Mouse (Mus musculus) intestine, embryonic 16.5 days (tissue): ENCODE results near the gene Gm44790. TPM values are rescaled to one million over a fixed set of nuclear protein-coding genes. Genes with fewer than 3 reads are reported as not detected.

Experiments used
- ATAC-seq: fragments of 200-750 bp; cut with Nextera tagmentation; 2 replicates; pipeline ENCODE4 v1.8.0; 2017; ENCODE audit warnings: moderate TSS enrichment, moderate library complexity
- H3K27ac ChIP-seq: fragments of 300-500 bp; sonication (generic); 2 replicates; pipeline ENCODE4 v1.5.1; 2014; ENCODE audit warnings: mild to moderate bottlenecking, low read length
- H3K27me3 ChIP-seq: fragments of 300-500 bp; sonication (generic); replicated peaks from 2 replicates; pipeline ENCODE4 v1.6.1; 2014; ENCODE audit warnings: low read length, control low read depth, mixed read lengths; ENCODE audit not compliant: control insufficient read depth, insufficient read depth
- H3K36me3 ChIP-seq: fragments of 300-500 bp; sonication (generic); 2 replicates; pipeline ENCODE4 v1.6.1; 2014; ENCODE audit warnings: low read length, control low read depth; ENCODE audit not compliant: control insufficient read depth, insufficient read depth
- H3K4me1 ChIP-seq: fragments of 300-500 bp; sonication (generic); 2 replicates; pipeline ENCODE4 v1.6.1; 2014; ENCODE audit warnings: low read length, control low read depth, mixed read lengths; ENCODE audit not compliant: control insufficient read depth, insufficient read depth
- H3K4me2 ChIP-seq: fragments of 300-500 bp; sonication (generic); 2 replicates; pipeline ENCODE4 v1.6.1; 2014; ENCODE audit warnings: low read depth, low read length, control low read depth
- H3K4me3 ChIP-seq: fragments of 300-500 bp; sonication (generic); 2 replicates; pipeline ENCODE4 v1.5.1; 2014; ENCODE audit warnings: mild to moderate bottlenecking, low read length
- H3K9ac ChIP-seq: fragments of 300-500 bp; sonication (generic); 2 replicates; pipeline ENCODE4 v1.6.1; 2014; ENCODE audit warnings: low read depth, low read length
- H3K9me3 ChIP-seq: fragments of 300-500 bp; sonication (generic); 2 replicates; pipeline ENCODE4 v1.6.1; 2016; ENCODE audit warnings: low read length, control low read depth; ENCODE audit not compliant: control insufficient read depth
- WGBS: fragments of 180-500 bp; shearing (Covaris S2); extraction: QIAGEN DNeasy Blood & Tissue Kit; methylation state at CpG from one replicate; pipeline ENCODE4 v1.1.7; 2014; 5-methylcytosine and 5-hydroxymethylcytosine counted together
- polyA plus RNA-seq: library from polyadenylated mRNA; unstranded; fragments of >200 nt; fragmentation: Nextera tagmentation; extraction: Ambion mirVana; gene quantifications from 2 replicates; pipeline ENCODE4 v1.2.1, GENCODE M21; 2015

The Gm44790 gene
- polyA plus RNA-seq, 1 experiment from 2014 or later, result not detected

DNA sequence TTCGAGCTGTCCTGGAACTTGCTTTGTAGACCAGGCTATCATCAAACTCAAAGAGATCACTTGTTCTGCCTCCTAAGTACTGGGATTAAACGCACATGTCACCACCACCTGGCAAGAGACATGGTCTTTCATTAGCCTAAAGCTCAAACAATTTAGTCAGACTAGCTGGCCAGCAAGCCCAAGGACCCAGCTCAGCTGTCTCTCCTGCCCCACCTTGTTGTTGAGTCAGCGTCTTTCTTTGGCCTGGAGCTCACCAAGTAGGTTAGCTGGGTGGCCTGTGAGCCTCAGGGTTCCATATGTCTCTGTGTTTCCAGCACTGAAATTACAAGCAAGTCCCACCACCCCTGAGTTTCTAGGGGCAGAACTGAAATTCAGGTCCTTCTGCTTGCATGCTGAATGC is 36.6 kb downstream of the Gm44790 start:
- H3K4me2 ChIP-seq, result no peak overlapping the region
- ATAC-seq, result no peak
- no peaks in the 10 kb centered on the region for H3K4me1 ChIP-seq
- 91% methylated on average over 3 of the region's 3 CpGs for WGBS
- no peaks in the 10 kb centered on the region for H3K9me3 ChIP-seq
- no peaks in the 10 kb centered on the region for H3K27me3 ChIP-seq
- no peak overlapping the region for H3K4me3 ChIP-seq
- no peak overlapping the region for H3K27ac ChIP-seq
- peaks cover 14% of the 10 kb centered on the region; the same call in 1 of the 2 replicates for H3K36me3 ChIP-seq
- no peak overlapping the region for H3K9ac ChIP-seq

DNA sequence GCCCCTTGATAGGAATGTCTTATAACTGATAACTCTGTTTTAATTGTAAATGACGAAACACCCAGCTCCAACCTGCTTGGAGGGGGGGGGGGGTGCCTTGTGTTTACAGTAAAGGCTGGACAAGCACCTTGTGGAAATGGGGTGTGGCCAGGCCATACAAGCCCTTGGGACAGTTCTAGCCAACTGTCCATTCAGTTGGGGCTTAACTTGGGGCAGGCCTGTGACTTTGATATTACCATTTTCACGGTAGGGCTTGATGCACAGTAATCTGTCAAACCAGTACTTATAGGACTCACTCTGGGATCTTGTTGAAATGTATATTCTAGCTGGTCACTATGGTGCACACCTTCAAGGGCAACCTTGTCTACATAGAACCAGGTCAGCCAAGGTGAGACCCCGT is 44.9 kb downstream of the Gm44790 start:
- WGBS, result 89% methylated on average over 3 of the region's 3 CpGs
- Histone ChIP-seq H3K27me3 (no peaks in the 10 kb centered on the region), H3K4me2 (peak overlapping the region; percentile 53), H3K4me3 (no peak overlapping the region; the same call in 1 of the 2 replicates), H3K4me1 (peaks cover 9% of the 10 kb centered on the region), H3K27ac (peak overlapping the region; percentile 57), H3K36me3 (no peaks in the 10 kb centered on the region), H3K9me3 (no peaks in the 10 kb centered on the region), H3K9ac (peak overlapping the region; percentile 56)
- no peak for ATAC-seq

DNA sequence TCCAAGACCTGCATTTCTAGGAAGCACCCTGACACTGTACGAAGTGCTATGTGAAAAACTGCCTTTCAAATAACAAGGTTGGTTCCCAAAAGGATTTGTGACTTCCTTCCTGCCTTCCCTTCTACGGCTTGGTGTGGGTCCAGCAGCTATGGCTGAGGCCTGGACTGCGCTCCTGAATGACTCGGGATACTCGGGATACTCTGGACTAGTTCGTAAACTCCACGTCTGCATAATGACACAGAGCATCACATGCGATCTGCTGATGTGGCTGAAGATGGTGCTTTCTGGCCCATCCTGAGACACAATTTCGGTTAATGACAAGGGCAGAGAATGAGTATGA is 45.3 kb downstream of the Gm44790 start:
- Histone ChIP-seq H3K9ac (peak overlapping the region; percentile 56), H3K27ac (peak overlapping the region; percentile 57), H3K27me3 (no peaks in the 10 kb centered on the region), H3K4me1 (peaks cover 9% of the 10 kb centered on the region), H3K4me3 (peak overlapping the region; percentile 38), H3K4me2 (peak overlapping the region; percentile 53), H3K9me3 (no peaks in the 10 kb centered on the region), H3K36me3 (no peaks in the 10 kb centered on the region)
- ATAC-seq, result peak; percentile 43
- 15% methylated on average over 9 of the region's 9 CpGs for WGBS

DNA sequence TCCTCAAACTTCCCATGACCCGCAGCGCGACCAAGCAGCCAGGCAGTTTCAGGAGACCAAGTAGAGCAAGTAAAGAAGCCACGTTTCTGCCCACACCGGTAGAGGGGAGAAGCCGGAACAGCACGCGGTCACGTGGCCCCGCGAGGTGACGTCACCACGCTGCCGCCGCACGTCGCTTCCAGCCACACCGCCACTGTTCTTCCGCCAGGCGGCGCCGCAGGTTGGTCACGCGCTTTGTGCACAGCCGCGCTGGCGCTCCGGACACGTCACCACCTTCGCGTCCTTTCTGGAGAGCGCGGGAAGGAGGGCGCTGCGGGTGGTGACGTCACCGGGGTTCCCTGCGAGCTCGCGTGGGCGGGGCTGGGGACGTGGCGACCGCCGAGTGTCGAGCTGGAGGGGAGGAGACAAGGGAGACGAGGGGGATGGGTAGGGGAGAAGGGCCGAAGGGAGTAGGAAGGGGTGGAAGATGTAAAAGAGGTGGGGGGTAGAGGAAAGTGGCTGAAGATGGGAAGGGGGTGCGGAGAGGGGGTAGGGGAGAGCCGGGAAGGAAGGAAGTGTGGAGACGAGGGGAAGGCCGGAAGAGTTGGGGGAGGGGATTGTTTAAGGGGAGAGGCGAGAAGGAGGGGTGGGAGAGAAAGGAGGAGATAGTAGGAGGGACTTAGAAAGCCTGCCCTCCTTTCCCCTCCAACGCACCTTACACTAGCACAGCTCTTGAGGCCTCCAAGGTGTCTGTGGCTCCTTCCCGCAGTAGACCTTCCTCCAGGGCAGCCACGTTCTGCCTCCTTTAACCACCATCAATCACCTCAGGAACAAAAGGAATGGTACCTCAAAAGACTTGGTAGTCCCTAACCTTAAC is 45.9 kb downstream of the Gm44790 start:
- Histone ChIP-seq H3K9me3 (no peaks in the 10 kb centered on the region), H3K36me3 (no peaks in the 10 kb centered on the region), H3K4me3 (peak overlapping the region; percentile 38), H3K27me3 (no peaks in the 10 kb centered on the region), H3K27ac (peak overlapping the region; percentile 89), H3K9ac (peak overlapping the region; percentile 73), H3K4me2 (peak overlapping the region; percentile 60), H3K4me1 (peaks cover 11% of the 10 kb centered on the region)
- peak; percentile 94 for ATAC-seq
- WGBS, result 0% methylated on average over 56 of the region's 56 CpGs

DNA sequence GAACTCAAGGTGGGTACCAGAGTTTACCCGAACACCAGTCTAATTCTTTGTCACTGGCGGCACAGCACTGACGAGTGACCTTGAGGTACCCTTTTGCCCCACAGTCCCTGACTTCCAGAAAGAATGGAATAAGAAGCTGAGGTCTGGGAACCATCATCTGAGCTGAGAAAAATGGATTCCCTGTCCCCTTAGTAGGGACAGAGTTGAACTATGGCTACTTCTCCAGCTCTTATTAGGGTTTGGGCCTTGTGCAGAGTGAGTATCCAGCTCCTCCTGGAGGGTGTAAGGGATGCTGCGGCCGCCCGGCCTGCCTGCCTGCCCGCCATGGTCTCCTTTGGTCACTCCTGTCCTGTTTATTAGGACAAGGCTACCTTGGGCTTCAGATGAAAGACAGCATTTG is 46.6 kb downstream of the Gm44790 start:
- Histone ChIP-seq H3K9me3 (no peaks in the 10 kb centered on the region), H3K4me3 (peak overlapping the region; percentile 38), H3K27ac (peak overlapping the region; percentile 89), H3K27me3 (no peaks in the 10 kb centered on the region), H3K36me3 (no peaks in the 10 kb centered on the region), H3K4me1 (peaks cover 16% of the 10 kb centered on the region), H3K9ac (peak overlapping the region; percentile 73), H3K4me2 (peak overlapping the region; percentile 60)
- peak; percentile 6; the same call in 1 of the 2 replicates for ATAC-seq
- WGBS, result 43% methylated on average over 7 of the region's 7 CpGs

DNA sequence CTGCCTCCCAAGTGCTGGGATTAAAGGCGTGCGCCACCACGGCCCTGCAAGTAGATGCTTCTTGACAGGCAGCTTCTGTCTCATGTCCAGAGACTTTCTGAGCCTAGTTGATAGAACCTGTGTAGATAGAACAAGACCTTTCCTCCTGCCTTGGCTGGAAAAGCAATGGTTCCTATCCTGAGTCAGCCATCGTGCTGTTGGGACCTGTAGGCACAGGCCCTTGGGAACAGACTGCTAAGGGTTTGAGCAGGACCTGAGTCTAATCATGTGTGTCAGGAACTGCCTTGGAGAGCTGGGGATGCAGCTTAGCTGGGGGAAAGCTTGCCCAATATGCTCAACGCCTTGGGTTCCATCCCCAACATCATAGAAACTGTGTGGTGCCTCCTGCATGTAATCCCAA is 47.6 kb downstream of the Gm44790 start:
- Histone ChIP-seq H3K4me1 (peaks cover 21% of the 10 kb centered on the region), H3K9ac (no peak overlapping the region), H3K27ac (no peak overlapping the region), H3K9me3 (no peaks in the 10 kb centered on the region), H3K36me3 (no peaks in the 10 kb centered on the region), H3K4me3 (no peak overlapping the region), H3K27me3 (no peaks in the 10 kb centered on the region), H3K4me2 (no peak overlapping the region)
- no peak for ATAC-seq
- 94% methylated on average over 5 of the region's 5 CpGs for WGBS

DNA sequence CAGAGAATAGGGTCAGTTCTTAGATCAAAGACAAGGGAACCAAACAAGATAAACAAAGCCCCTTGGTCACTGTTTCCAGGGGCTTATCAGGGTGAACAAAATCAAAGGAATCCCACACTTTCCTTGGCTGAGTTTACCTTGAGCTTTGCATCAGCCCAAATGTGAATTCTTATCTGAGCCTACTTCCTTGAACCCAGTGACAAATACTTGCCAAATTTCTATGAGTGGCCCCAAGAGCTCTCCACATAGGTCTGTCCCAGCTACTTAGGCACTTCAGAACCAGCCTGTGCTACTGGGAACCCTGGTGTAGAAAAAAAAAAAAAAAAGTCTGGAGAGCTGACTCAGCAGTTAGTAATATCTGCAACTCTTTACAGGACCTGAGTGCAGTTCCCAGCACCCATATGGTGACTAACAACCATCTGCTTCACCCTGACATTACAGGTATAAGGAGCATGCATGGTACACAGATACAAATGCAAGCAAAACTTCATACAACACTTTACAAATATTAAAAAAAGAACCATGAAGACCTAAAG is 48.3 kb downstream of the Gm44790 start:
- H3K27ac ChIP-seq, result no peak overlapping the region
- no peak for ATAC-seq
- no peak overlapping the region for H3K4me2 ChIP-seq
- no peak overlapping the region for H3K4me3 ChIP-seq
- H3K27me3 ChIP-seq, result no peaks in the 10 kb centered on the region
- no peak overlapping the region for H3K9ac ChIP-seq
- H3K36me3 ChIP-seq, result no peaks in the 10 kb centered on the region
- H3K4me1 ChIP-seq, result peaks cover 27% of the 10 kb centered on the region
- no peaks in the 10 kb centered on the region for H3K9me3 ChIP-seq

DNA sequence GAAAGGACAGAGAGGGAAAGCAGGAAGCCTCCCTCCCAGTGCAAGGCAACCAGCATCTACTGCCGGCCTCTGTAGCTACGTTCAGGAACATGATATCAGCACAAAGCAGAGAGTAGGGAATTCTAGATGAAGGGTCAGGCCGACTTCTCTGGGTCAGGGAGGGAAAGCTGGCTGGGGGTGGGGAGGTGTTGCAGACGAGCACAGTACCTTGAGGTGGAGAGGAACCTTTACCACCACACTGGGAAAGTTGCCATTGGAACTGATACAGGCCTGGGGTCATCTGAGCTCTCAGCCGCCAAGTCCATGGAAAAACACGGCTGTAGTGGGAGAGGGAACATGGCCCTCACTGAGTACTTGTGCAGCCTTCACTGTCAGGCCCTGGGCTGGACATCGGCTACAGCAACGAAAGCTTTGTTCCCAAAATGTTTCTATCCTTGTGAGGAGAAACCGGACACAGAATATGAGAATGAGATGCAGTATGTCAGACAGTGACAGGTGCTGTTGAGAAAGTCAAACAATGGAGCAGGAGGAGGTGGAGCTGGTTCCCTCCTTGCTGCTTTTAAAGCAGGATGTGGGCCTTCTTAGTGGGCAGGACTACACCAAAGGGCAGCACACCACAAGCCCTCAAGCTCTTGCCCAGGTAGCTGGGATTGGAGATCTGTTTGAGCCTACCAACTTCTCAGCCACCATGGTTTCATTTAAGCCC is 49.2 kb downstream of the Gm44790 start:
- Histone ChIP-seq H3K9ac (0 out of 2 replicates have a peak overlapping the region, but pooled peaks have one; percentile 9), H3K27ac (peak overlapping the region; percentile 42), H3K4me2 (no peak overlapping the region), H3K4me1 (peaks cover 30% of the 10 kb centered on the region), H3K27me3 (no peaks in the 10 kb centered on the region), H3K36me3 (no peaks in the 10 kb centered on the region), H3K9me3 (no peaks in the 10 kb centered on the region), H3K4me3 (no peak overlapping the region)
- ATAC-seq, result no peak
- 71% methylated on average over 9 of the region's 9 CpGs for WGBS

DNA sequence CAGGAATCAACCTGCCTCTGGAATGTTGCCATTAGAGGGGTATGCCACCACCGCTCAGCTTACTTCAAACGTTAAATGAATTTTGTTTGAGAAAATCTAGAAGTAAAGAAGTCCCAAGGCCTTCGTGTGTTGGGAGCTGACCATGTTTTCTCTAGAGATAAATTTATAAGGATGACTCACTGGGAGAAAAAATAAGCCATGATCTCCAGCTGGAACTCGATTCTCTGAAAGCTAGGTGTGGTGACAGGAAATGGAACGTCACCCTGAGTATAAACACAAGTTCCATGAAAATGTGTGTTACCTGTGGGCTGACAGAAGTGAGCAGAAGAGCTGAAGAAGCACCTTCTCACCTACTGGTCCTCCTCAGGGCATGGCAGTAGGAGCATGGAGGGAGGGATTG is 50.5 kb downstream of the Gm44790 start:
- H3K4me1 ChIP-seq, result peaks cover 38% of the 10 kb centered on the region

More for the DNA sequence above, 50.5 kb downstream of the Gm44790 start:
- Histone ChIP-seq H3K4me2 (no peak overlapping the region), H3K9ac (no peak overlapping the region), H3K36me3 (no peaks in the 10 kb centered on the region), H3K27me3 (no peaks in the 10 kb centered on the region), H3K4me3 (no peak overlapping the region), H3K27ac (0 out of 2 replicates have a peak overlapping the region, but pooled peaks have one; percentile 8), H3K9me3 (no peaks in the 10 kb centered on the region)
- 68% methylated on average over 5 of the region's 5 CpGs for WGBS
- no peak for ATAC-seq
